Mouse (Mus musculus) thymus, postnatal 25 days (tissue): Measurements from ENCODE around the gene Cacna1c.

ENCODE experiments used
- DNase-seq: peaks from one replicate; pipeline ENCODE4 v3.0.0; 2022

Gene Cacna1c

GRCm38 (mm10) chr6:119137768-119138167, 58.5 kb downstream of the Cacna1c start:
- no peak for DNase-seq

GRCm38 (mm10) chr6:119132863-119133262, 63.4 kb downstream of the Cacna1c start:
- no peak for DNase-seq

DNA sequence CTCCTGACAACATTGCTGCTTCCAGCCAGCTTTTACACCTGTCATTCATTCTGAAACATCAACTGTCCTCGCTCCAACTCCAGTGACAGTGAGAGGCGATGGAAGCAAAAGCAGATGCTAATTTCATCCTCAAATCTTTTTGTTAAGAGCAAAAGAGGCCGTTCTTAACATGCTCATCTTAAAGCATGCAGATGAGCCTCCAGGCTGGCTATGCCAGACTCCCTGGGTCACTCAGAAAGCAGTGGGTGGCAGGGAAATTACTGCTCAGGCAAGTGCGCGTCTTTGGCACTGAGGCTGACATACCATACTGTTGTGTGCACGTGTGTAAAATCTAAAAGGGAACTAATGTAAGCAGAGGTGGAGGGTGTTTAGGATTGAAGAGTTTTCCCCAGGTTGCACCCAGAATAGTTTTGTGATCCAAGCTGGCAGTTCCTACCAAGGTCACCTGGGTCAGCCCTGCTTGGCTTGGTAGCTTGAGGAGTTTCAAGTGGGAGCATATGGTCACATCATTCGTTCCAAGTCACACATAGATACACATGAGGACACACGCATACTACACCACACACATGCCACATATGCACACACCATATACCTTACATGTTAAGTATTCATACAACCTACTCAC, 64.0 kb downstream of the Cacna1c start:
- no peak for DNase-seq

- peak; percentile 65 for DNase-seq
Measured at GRCm38 (mm10) chr6:119129664-119130063, 66.6 kb downstream of the Cacna1c start.

DNA sequence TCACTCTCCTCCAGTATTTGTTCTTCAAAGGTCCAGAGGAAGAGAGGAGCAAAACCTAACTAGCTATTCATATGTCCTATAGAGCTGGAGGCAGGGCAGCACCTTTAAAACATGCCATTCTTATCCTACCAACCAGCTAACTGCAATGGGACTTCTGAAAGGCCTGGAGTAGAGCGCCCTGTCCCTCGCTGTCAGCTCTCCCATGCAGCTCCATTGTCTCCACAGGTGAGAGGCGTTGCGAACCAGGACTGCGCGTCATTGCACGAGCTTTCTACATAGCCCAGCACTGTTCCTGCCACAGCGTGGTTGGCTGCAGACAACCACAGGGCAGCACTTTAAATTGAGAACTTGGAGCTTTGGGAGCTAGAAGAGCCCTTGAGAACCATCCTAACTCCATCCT, 67.7 kb downstream of the Cacna1c start:
- no peak for DNase-seq

- no peak for DNase-seq
Measured at GRCm38 (mm10) chr6:119128076-119128475, 68.1 kb downstream of the Cacna1c start.

DNA sequence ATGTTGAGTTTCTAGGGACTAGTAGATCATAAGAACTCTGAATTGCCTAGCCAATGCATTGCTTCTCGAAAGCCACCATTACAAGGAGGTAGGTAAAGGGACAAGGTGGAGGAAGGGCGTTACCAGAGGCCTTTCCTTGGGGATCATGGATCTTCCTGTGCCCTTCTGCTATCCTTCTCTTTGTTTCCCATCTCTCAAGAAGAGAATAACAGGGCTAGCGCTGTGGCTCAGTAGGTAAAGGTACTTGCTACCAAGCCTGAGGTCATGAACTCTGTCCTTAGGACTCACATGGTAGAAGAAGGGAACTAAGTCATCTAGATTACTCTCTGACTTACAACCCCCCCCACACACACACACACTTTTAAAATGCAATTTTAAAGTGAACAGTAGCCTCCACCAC, 69.2 kb downstream of the Cacna1c start:
- no peak for DNase-seq

DNA sequence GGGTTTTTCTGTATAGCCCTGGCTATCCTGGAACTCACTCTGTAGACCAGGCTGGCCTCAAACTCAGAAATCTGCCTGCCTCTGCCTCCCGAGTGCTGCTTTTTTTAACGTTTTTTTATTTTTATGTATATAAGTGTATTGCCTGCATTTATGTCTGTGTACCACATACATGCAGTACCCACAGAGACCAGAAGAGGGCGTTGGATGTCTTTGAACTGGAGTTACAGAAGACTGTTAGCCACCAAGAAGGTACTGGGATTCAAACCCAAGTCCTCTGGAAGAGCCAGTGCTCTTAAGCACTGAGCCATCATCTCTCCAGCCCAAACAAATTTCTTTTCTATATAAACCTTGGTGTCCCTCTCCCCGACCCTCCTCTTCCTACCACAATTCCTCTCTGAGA, 77.8 kb downstream of the Cacna1c start:
- no peak for DNase-seq

- no peak for DNase-seq
Measured at GRCm38 (mm10) chr6:119116290-119116689, 79.9 kb downstream of the Cacna1c start.

DNA sequence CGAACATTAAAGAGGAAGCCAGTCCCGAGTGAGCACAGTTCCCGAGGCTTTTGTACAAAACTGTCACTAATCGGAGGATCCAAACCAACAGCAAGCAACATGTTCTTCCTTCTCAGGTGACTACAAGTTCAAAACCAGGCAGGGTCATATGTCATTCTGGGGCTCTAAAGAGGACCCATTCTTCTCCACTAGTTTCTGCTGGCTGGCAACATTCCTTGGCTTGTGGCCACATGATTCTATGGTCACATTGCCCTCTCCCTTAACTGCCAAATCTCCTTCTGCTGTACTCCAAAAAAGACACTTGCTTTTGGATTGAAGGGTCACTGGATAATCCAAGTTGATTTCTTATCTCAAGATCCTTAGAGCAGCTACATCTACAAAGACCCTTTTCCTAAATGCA, 82.9 kb downstream of the Cacna1c start:
- DNase-seq: no peak

- no peak for DNase-seq
Measured at GRCm38 (mm10) chr6:119110369-119110768, 85.8 kb downstream of the Cacna1c start.

GRCm38 (mm10) chr6:119108466-119109394, 87.5 kb downstream of the Cacna1c start:
- peak; percentile 63 for DNase-seq

- DNase-seq: no peak
Measured at GRCm38 (mm10) chr6:119107856-119108465, 88.3 kb downstream of the Cacna1c start.

DNA sequence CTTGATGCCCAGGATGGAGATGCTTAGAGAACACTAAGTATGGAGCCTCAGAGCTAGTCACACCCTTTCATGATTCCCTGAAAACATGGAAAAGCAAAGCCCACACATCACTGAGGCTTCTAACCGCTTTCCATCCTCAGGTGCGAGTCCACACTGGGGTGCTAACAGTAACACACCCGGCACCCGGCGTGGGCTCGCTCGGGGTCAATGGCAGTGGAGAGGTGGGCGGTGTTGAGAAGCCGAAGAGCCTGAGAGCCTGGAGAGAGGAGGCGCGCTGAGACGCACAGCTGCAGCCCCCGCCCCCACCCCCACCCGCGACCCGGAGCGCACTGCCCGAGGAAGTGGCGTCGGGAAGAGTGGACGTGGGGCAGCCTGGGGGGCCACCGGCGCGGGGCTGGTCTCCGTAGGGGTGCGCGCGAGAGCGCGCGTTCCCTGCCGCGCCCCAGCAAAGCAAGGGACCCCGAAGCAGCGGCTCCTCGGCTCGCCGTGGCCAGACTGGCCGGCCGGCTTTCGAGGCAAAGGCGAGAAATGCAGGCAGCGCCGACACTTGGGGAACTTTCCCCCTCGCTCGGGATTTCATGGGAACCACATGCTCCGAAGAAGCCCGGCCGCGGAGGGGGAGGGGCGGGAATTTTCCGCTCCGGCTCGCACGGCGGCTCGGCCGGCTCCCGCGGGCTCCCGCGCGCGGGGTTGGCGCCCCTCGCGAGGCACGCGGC, 88.9 kb downstream of the Cacna1c start:
- DNase-seq: no peak

DNA sequence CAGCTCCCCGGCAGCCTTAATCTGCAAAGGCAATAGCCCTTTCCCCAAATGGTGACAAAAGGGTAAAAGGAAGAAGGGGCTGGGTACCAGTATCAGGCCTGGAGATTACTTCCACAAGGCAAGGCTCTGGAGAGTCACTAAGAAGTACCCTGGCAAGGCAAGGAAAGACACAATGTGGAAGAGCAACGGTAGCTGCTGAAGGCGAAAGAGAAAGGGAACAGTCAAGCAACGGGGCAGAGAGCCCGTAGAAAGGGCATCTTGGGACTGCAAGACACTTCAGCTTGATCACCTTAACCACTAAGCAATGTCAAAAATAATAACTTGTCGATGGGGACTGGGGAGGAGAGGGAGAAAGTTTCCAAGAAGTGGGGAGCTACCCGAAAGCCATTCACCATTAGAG, 89.5 kb downstream of the Cacna1c start:
- DNase-seq: no peak

GRCm38 (mm10) chr6:119105651-119106595, 90.3 kb downstream of the Cacna1c start:
- no peak for DNase-seq

GRCm38 (mm10) chr6:119104246-119104645, 92.0 kb downstream of the Cacna1c start:
- DNase-seq: peak; percentile 60

DNA sequence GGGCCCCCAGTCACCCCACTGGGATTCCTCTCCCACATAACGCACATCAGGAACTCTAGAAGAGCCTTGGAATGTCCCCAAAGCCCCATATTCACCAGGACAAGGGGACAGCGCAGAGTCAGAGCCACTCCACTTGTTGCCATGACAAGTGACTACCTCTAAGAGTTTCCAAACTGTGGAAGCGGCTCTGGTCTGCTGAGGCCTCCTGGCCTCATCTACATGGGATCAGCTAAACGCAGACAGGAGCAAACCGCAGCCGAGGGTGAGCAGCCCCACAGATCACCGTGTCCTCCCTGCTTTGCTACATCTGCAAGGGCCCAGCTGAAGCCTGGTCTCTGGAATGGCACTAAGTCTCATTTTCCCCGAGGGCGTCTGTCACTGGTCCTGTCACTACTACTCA, 93.3 kb downstream of the Cacna1c start:
- no peak for DNase-seq

GRCm38 (mm10) chr6:119099333-119099732, 96.9 kb downstream of the Cacna1c start:
- DNase-seq: no peak

GRCm38 (mm10) chr6:119096481-119096880, 99.7 kb downstream of the Cacna1c start:
- DNase-seq: no peak

DNA sequence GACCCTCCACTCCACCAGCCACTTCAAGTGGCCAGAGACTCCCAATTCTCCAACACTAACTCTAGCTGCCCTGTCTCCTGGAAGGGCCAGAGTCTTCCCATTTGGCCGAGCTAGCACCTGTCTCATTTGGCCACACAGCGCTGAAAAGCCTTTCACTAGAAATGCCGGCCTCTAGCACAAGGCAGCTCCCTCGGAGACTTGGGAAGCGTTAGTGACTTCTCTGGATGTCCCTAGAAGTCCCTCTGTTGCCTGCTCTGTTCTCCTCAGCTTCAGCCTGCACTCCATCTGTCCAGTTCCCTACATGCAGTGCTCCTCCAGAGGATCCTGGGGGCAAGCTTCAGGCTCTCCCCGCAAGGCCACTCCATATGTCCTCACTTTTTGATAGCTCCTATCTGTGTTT, 101.1 kb downstream of the Cacna1c start:
- no peak for DNase-seq

GRCm38 (mm10) chr6:119089173-119089572, 107.0 kb downstream of the Cacna1c start:
- DNase-seq: no peak
